Mouse (Mus musculus) hindbrain, embryonic 14.5 days (tissue): ENCODE data around the gene Parm1. TPM values are rescaled to one million over a fixed set of nuclear protein-coding genes. Genes with fewer than 3 reads are reported as not detected.
A peak's percentile ranks its signal among the peaks of the same experiment; 100 is the strongest.

Experiments used
- ATAC-seq: fragments of 200-750 bp; cut with Nextera tagmentation; 2 replicates; pipeline ENCODE4 v1.8.0; 2017; ENCODE audit warnings: moderate number of reproducible peaks, mild to moderate bottlenecking, moderate TSS enrichment, moderate library complexity; ENCODE audit not compliant: low FRiP score
- DNase-seq: peaks from one replicate; pipeline ENCODE4 v3.0.0-alpha.2; 2015; ENCODE audit warnings: low spot score
- H3K27ac ChIP-seq: fragments of 300-500 bp; sonication (generic); 2 replicates; pipeline ENCODE4 v1.5.1; 2014; ENCODE audit warnings: mild to moderate bottlenecking, moderate library complexity
- H3K27me3 ChIP-seq: fragments of 300-500 bp; sonication (generic); 2 replicates; pipeline ENCODE4 v1.6.1; 2014; ENCODE audit warnings: mild to moderate bottlenecking, low read length, mixed read lengths; ENCODE audit not compliant: control insufficient read depth, insufficient read depth
- H3K36me3 ChIP-seq: fragments of 300-500 bp; sonication (generic); replicated peaks from 2 replicates; pipeline ENCODE4 v1.6.1; 2014; ENCODE audit not compliant: control insufficient read depth, insufficient read depth
- H3K4me1 ChIP-seq: fragments of 300-500 bp; sonication (generic); replicated peaks from 2 replicates; pipeline ENCODE4 v1.6.1; 2014; ENCODE audit warnings: antibody characterized with exemption, low read length, mixed read lengths; ENCODE audit not compliant: control insufficient read depth, insufficient read depth
- H3K4me2 ChIP-seq: fragments of 300-500 bp; sonication (generic); replicated peaks from 2 replicates; pipeline ENCODE4 v1.6.1; 2014; ENCODE audit warnings: mild to moderate bottlenecking, moderate library complexity
- H3K4me3 ChIP-seq: fragments of 300-500 bp; sonication (generic); replicated peaks from 2 replicates; pipeline ENCODE4 v1.5.1; 2014; ENCODE audit warnings: mild to moderate bottlenecking, low read length
- H3K9ac ChIP-seq: fragments of 300-500 bp; sonication (generic); 2 replicates; pipeline ENCODE4 v1.6.1; 2014
- H3K9me3 ChIP-seq: fragments of 300-500 bp; sonication (generic); 2 replicates; pipeline ENCODE4 v1.6.1; 2016; ENCODE audit warnings: low read length; ENCODE audit not compliant: control insufficient read depth
- WGBS: fragments of 180-500 bp; shearing (Covaris S2); extraction: QIAGEN DNeasy Blood & Tissue Kit; methylation state at CpG from one replicate; pipeline ENCODE4 v1.1.7; 2014; 5-methylcytosine and 5-hydroxymethylcytosine counted together
- polyA plus RNA-seq: library from polyadenylated mRNA; unstranded; fragments of >200 nt; fragmentation: Nextera tagmentation; extraction: Ambion mirVana; gene quantifications from 2 replicates; pipeline ENCODE4 v1.2.1, GENCODE M21; 2014

The Parm1 gene
- polyA plus RNA-seq, 1 experiment from 2014 or later = 5.5 TPM

DNA sequence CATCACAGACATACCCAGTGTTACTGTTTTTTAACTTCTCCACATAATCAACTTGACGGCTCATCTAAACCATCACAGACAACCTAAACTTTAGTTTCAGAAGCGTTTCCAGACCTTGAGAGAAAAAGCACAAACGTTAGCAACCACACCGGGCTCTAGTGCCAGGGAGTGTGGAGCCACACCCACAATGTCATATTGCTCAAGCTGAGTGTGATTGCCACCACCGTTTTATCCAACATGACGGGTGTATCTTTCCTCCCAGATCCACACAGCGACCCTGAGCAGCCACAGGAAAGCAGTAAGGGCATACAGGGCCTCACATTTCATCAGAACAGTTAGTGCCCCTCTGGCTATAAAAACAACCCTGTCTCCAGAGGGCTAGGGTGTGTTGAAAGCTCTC is 45.1 kb downstream of the Parm1 start:
- Histone ChIP-seq H3K4me3 (no peak overlapping the region), H3K4me2 (no peak overlapping the region), H3K9me3 (no peaks in the 10 kb centered on the region), H3K9ac (no peak overlapping the region), H3K4me1 (no peaks in the 10 kb centered on the region), H3K27ac (no peak overlapping the region), H3K36me3 (no peaks in the 10 kb centered on the region), H3K27me3 (no peaks in the 10 kb centered on the region)
- ATAC-seq = no peak
- DNase-seq = no peak
- 80% methylated on average over 7 of the region's 7 CpGs for WGBS

DNA sequence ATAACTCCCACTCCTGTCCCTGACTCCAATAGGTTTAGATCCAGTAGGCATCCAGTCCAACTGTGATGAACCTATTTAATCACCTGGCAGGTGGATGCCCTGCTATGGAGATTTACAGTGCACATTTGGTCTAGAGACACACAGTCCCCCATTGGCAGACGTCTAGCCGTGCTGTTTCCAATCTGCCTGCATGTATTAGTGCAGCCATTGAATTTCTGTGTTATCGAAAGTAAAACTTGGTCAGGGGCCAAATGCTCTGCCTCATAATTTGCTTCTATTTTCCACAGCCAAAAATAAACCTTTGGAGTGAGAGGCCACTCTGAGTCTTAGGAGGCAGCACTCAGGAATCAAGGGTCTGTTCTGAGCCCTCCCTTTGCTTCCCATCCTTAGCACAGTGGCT is 46.6 kb downstream of the Parm1 start:
- H3K9me3 ChIP-seq = no peaks in the 10 kb centered on the region
- DNase-seq = no peak
- H3K27me3 ChIP-seq = no peaks in the 10 kb centered on the region
- no peak overlapping the region for H3K9ac ChIP-seq
- H3K4me2 ChIP-seq = no peak overlapping the region
- no peak for ATAC-seq
- H3K36me3 ChIP-seq = no peaks in the 10 kb centered on the region
- H3K4me1 ChIP-seq = no peaks in the 10 kb centered on the region
- H3K4me3 ChIP-seq = no peak overlapping the region
- WGBS = 81% methylated on average over 3 of the region's 3 CpGs
- no peak overlapping the region for H3K27ac ChIP-seq

DNA sequence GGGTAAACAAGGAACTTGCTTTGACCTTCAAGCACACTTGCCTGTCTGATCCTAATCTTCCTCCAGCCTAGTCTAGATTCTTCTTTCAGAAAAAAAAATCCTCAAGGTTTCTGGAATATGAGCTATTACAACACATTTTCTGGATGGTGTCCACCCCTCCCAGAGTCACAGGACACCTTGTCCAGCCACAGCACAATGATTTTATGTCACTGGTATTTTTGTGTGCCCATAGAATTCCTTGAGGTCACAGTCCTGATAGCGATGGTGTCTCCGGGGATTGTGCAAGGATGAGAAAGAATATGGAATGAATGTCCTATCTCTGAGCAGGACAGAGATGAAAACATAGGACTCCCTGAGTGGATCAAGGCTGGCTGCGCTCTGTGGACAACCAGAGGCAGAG is 48.0 kb downstream of the Parm1 start:
- Histone ChIP-seq H3K4me2 (no peak overlapping the region), H3K27me3 (no peaks in the 10 kb centered on the region), H3K9ac (no peak overlapping the region), H3K27ac (no peak overlapping the region), H3K4me1 (no peaks in the 10 kb centered on the region), H3K4me3 (no peak overlapping the region), H3K36me3 (no peaks in the 10 kb centered on the region), H3K9me3 (no peaks in the 10 kb centered on the region)
- ATAC-seq = no peak
- no peak for DNase-seq
- 91% methylated on average over 3 of the region's 3 CpGs for WGBS

DNA sequence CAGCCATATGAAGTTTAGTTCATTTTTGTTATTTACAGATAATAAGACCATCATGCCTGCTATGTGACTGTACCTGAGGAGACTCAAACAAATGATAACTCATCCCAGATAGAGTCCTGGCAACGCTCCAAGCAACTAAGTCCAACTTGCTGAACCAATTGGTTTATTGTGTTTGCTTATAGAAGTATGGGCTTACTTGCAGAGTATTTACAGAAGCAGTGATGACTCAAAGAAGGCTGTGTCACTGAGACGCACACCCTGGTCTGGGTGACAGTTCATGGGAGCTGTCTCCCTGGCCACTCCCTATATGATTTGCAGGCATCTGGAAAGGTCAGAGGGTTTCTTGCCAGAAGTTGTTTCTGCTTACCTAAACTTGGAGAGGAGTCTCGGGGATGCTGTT is 49.2 kb downstream of the Parm1 start:
- H3K4me2 ChIP-seq = no peak overlapping the region
- H3K9me3 ChIP-seq = no peaks in the 10 kb centered on the region
- no peak overlapping the region for H3K4me3 ChIP-seq
- H3K27me3 ChIP-seq = no peaks in the 10 kb centered on the region
- no peak for ATAC-seq
- H3K27ac ChIP-seq = no peak overlapping the region
- DNase-seq = no peak
- no peaks in the 10 kb centered on the region for H3K36me3 ChIP-seq
- no peaks in the 10 kb centered on the region for H3K4me1 ChIP-seq
- no peak overlapping the region for H3K9ac ChIP-seq
- 78% methylated on average over 3 of the region's 3 CpGs for WGBS

DNA sequence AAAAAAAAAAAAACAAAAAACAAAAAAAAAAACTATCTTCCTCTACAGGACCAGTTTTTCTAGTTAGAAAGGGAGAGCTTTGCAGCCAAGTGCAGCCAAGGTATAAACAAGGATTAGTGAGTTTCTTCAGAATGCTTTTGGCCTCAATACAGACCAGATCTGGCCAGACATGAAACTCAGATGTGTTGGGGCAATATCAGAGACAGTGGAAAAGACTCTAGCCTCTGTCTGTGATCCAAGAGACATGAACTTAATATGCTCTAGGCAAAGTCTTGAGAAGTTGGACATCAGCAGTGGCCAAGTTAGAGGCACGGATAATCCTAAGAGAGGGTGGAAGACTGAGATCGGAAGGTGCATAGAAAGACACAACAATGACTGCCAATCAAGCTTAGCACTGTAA is 56.8 kb downstream of the Parm1 start:
- H3K9ac ChIP-seq = no peak overlapping the region
- DNase-seq (no peak), ATAC-seq (no peak)
- no peaks in the 10 kb centered on the region for H3K36me3 ChIP-seq
- H3K27ac ChIP-seq = no peak overlapping the region
- H3K4me1 ChIP-seq = no peaks in the 10 kb centered on the region
- 80% methylated on average over 2 of the region's 2 CpGs for WGBS
- H3K9me3 ChIP-seq = no peaks in the 10 kb centered on the region
- no peaks in the 10 kb centered on the region for H3K27me3 ChIP-seq
- no peak overlapping the region for H3K4me3 ChIP-seq
- no peak overlapping the region for H3K4me2 ChIP-seq

DNA sequence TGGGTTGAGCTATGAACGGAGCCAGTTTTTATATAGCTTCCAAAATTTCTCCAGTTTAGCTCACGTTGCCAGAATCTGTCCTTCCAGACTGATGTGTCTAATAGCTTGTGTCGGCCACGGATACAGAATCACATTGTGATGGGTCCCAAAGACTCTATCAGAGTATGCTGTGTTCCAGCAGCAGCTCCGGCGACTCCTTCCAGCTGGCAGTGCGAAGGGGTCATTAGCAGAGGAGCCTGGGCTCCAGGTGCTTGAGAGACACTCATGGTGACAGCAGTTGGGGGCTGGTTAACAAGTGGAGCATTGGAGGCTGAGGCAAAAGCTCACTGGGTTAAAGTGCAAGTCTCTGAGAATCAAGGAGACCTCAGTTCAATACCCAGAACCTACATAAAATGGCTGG is 61.5 kb downstream of the Parm1 start:
- no peak overlapping the region for H3K4me3 ChIP-seq
- WGBS = 76% methylated on average over 7 of the region's 7 CpGs
- H3K4me2 ChIP-seq = no peak overlapping the region
- no peaks in the 10 kb centered on the region for H3K27me3 ChIP-seq
- no peaks in the 10 kb centered on the region for H3K4me1 ChIP-seq
- H3K36me3 ChIP-seq = no peaks in the 10 kb centered on the region
- ATAC-seq = no peak
- DNase-seq = no peak
- no peak overlapping the region for H3K9ac ChIP-seq
- no peaks in the 10 kb centered on the region for H3K9me3 ChIP-seq
- H3K27ac ChIP-seq = no peak overlapping the region

DNA sequence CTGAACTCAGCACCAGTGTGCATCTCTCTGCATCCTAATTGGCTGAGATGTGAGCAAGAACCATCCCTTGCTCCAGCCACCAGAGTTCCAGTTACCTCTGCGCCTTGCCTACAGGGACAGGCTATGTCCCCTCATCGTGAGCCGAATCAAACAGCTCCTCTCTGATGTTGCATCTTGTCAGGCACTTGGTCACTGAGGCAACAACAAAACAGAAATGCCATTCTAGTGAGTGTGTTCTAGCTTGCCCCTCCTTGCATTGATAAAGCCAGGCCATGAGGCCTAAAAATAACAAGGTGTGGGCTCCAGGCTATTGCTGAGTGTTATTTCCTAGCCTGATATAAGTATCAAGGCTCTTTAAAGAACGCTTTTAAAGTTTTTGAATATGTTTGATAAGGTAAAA is 64.4 kb downstream of the Parm1 start:
- Histone ChIP-seq H3K4me1 (no peaks in the 10 kb centered on the region), H3K4me3 (no peak overlapping the region), H3K27ac (no peak overlapping the region), H3K27me3 (no peaks in the 10 kb centered on the region), H3K9me3 (no peaks in the 10 kb centered on the region), H3K9ac (no peak overlapping the region), H3K36me3 (no peaks in the 10 kb centered on the region), H3K4me2 (no peak overlapping the region)
- DNase-seq = no peak
- no peak for ATAC-seq
- WGBS = 91% methylated on average over 4 of the region's 4 CpGs

DNA sequence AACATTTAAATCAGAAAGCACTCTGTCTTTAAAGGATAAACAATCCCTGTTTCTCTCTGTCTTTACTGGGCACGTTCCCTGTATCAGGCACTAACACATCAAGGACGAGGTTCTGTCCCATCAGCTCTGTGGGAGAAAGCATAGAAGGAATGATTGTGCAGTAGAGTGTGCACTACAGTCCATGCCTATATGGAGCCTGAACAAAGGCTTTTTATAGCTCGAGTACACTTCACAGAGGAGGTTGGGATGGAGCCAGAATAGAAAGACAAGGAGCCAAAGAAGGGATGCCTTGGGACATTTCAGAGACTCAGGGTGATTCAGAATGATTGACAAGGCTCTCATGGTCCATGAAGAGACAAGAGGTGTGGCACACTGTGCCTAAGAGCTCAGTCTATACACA is 68.8 kb downstream of the Parm1 start:
- Histone ChIP-seq H3K9ac (no peak overlapping the region), H3K4me2 (no peak overlapping the region), H3K9me3 (peaks cover 7% of the 10 kb centered on the region; the same call in 1 of the 2 replicates), H3K36me3 (no peaks in the 10 kb centered on the region), H3K27me3 (no peaks in the 10 kb centered on the region), H3K4me3 (no peak overlapping the region), H3K27ac (no peak overlapping the region), H3K4me1 (no peaks in the 10 kb centered on the region)
- no peak for DNase-seq
- peak; percentile 51; the same call in 1 of the 2 replicates for ATAC-seq
- 33% methylated on average over 3 of the region's 3 CpGs for WGBS

DNA sequence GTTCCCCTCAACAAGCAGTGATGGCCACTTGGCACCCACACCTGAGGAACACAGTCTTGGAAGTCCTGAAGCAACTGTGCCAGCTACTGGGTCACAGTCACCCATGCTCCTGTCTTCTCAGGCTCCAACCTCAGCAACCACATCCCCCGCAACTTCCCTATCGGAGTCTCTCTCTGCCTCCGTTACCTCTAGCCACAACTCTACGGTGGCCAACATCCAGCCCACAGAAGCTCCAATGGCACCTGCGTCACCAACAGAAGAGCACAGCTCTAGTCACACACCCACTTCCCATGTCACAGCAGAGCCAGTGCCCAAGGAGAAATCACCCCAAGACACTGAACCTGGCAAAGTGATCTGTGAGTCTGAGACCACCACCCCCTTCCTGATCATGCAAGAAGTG is 76.7 kb downstream of the Parm1 start:
- 96% methylated on average over 5 of the region's 5 CpGs for WGBS
- no peak for DNase-seq
- H3K4me1 ChIP-seq = no peaks in the 10 kb centered on the region
- no peak overlapping the region for H3K27ac ChIP-seq
- peaks cover 3% of the 10 kb centered on the region; the same call in 1 of the 2 replicates for H3K9me3 ChIP-seq
- no peak for ATAC-seq
- H3K4me3 ChIP-seq = no peak overlapping the region
- no peak overlapping the region for H3K9ac ChIP-seq
- no peaks in the 10 kb centered on the region for H3K36me3 ChIP-seq
- H3K4me2 ChIP-seq = no peak overlapping the region
- no peaks in the 10 kb centered on the region for H3K27me3 ChIP-seq

DNA sequence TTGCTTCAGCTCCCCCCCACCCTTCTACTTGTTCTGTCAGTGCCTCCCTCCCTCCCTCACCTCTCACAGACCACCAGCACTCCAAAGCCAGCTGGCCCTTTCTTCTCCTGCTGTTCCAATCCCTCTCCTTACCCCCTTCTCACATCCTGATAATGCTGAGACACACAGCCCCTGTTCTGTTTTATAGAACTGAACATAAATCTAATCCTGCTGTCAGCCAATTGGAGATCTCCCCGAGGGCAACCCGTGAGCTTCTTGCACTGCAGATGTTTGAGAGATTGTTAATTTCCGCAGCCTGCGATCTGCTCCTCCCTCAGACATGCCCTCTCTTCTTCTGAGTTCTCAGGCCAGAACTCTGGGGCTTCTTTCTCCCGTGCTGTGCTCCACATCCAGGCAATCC is 79.8 kb downstream of the Parm1 start:
- no peak overlapping the region for H3K27ac ChIP-seq
- no peaks in the 10 kb centered on the region for H3K27me3 ChIP-seq
- no peaks in the 10 kb centered on the region for H3K36me3 ChIP-seq
- WGBS = 42% methylated on average over 5 of the region's 5 CpGs
- no peaks in the 10 kb centered on the region for H3K9me3 ChIP-seq
- no peak overlapping the region for H3K9ac ChIP-seq
- H3K4me2 ChIP-seq = no peak overlapping the region
- ATAC-seq (no peak), DNase-seq (no peak)
- H3K4me1 ChIP-seq = no peaks in the 10 kb centered on the region
- no peak overlapping the region for H3K4me3 ChIP-seq
